Comparison of ENCODE assay signal across 24 mouse cellular contexts in genomic region chr9:113894903-113895302, GRCm38 (mm10).
"Had no signal": no experiment of that assay in that cellular context is flagged by ENCODE, and none has a peak within 500 bp of the region (broad histone marks: within the 10 kb centered on the region; RNA-seq: fewer than 3 reads in every experiment).

No protein-coding gene starts in this region.

- H3K27me3 ChIP-seq: heart, embryonic 12.5 days; hindbrain, embryonic 13.5 days; hindbrain, embryonic 15.5 days; kidney, embryonic 15.5 days; limb, embryonic 13.5 days; limb, embryonic 15.5 days; liver, embryonic 12.5 days had no signal

- H3K4me3 ChIP-seq: gastrocnemius, adult 2 months; heart, embryonic 10.5 days; heart, embryonic 12.5 days; hindbrain, embryonic 13.5 days; hindbrain, embryonic 15.5 days; kidney, embryonic 15.5 days; limb, embryonic 13.5 days; limb, embryonic 15.5 days; liver, embryonic 12.5 days had no signal

- ATAC-seq: hindbrain, postnatal 0 days; intestine, postnatal 0 days; liver, embryonic 12.5 days had no signal

- H3K9ac ChIP-seq: heart, embryonic 12.5 days; hindbrain, embryonic 13.5 days; hindbrain, embryonic 15.5 days; kidney, embryonic 15.5 days; limb, embryonic 13.5 days; limb, embryonic 15.5 days; liver, embryonic 12.5 days had no signal

- H3K4me2 ChIP-seq: heart, embryonic 12.5 days; hindbrain, embryonic 13.5 days; hindbrain, embryonic 15.5 days; kidney, embryonic 15.5 days; limb, embryonic 13.5 days; limb, embryonic 15.5 days; liver, embryonic 12.5 days had no signal

- DNase-seq: gastrocnemius, adult 2 months; gastrocnemius, postnatal 10 days; gastrocnemius, postnatal 25 days; heart, adult 18-20 months; heart, postnatal 10 days; heart, postnatal 36 days; kidney, adult 2 months; kidney, adult 9 months; kidney, postnatal 14 days; kidney, postnatal 36 days; layer of hippocampus, adult 9-11 months; layer of hippocampus, postnatal 36 days; left cerebral cortex, postnatal 4 days had no signal

- H3K9me3 ChIP-seq: heart, embryonic 10.5 days; heart, embryonic 12.5 days; hindbrain, embryonic 13.5 days; hindbrain, embryonic 15.5 days; kidney, embryonic 15.5 days; limb, embryonic 13.5 days; limb, embryonic 15.5 days; liver, embryonic 12.5 days had no signal

- H3K4me1 ChIP-seq: heart, embryonic 12.5 days; hindbrain, embryonic 13.5 days; hindbrain, embryonic 15.5 days; kidney, embryonic 15.5 days; limb, embryonic 13.5 days; limb, embryonic 15.5 days; liver, embryonic 12.5 days had no signal

- H3K27ac ChIP-seq: gastrocnemius, adult 2 months; heart, embryonic 10.5 days; hindbrain, embryonic 13.5 days; hindbrain, embryonic 15.5 days; hindbrain, postnatal 0 days; kidney, embryonic 15.5 days; kidney, postnatal 0 days; limb, embryonic 13.5 days; limb, embryonic 15.5 days; liver, embryonic 12.5 days had no signal
